Mouse (Mus musculus): Measurements from ENCODE around the gene C1qtnf2. TPM values are rescaled to one million over a fixed set of nuclear protein-coding genes. Genes with fewer than 3 reads are reported as not detected.

The C1qtnf2 gene
- polyA plus RNA-seq, 1 experiment from 2014 or later, result 3.9 TPM

DNA sequence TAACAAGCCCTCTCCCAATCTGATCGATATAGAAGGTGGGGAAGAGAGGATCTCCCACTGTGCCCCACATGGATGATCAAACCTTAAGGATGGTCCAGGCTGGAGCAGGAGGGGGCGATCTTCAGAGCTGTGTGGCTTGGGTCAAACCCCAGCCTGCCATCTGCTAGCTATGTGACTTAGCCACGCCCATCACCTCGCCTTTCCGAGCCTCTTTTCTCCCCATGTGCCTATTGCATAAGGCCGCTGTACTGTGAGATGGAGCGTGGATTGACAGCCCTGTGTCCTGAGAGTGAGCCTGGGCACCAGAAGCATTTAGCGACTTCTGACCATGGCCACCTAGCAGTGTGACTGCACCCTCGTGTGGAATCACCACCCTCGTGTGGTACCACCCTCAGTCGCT lies 10.6 kb downstream of the C1qtnf2 start:
- 42% methylated on average over 11 of the region's 11 CpGs for WGBS
- Histone ChIP-seq H3K4me1 (replicated peaks) (peaks cover 11% of the 10 kb centered on the region), H3K27ac (no peak overlapping the region), H3K9me3 (no peaks in the 10 kb centered on the region), H3K9ac (replicated peaks) (no peak overlapping the region), H3K36me3 (no peaks in the 10 kb centered on the region), H3K27me3 (no peaks in the 10 kb centered on the region), H3K4me3 (replicated peaks) (no peak overlapping the region), H3K4me2 (replicated peaks) (peak overlapping the region; percentile 29)
- peak; percentile 65 for ATAC-seq

GRCm38 (mm10) chr11:43485855-43486254 lies 11.8 kb downstream of the C1qtnf2 start:
- Histone ChIP-seq H3K4me2 (replicated peaks) (no peak overlapping the region), H3K9me3 (no peaks in the 10 kb centered on the region), H3K36me3 (no peaks in the 10 kb centered on the region), H3K9ac (replicated peaks) (no peak overlapping the region), H3K4me1 (replicated peaks) (peaks cover 11% of the 10 kb centered on the region), H3K27me3 (no peaks in the 10 kb centered on the region), H3K27ac (no peak overlapping the region), H3K4me3 (replicated peaks) (no peak overlapping the region)
- 94% methylated on average over 9 of the region's 9 CpGs for WGBS
- no peak for ATAC-seq

DNA sequence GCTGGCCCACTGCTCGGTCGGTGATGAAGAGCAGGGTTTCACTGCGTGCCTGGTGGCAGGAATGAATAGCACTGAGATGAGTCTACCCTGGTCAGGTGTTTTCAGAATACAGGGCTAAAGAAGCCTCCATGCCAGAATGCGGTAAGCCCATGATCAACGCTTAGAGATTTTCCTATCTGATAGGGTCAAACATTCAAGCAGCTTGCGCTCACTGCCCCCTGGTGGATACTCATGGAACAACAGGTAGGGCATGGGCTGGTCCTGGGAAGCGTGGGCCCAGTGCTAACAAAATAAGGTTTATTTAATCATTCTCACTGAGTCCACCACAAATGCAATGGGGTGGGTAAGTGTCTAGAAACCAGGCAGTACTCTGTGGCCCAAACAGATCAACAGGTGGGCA lies 18.6 kb downstream of the C1qtnf2 start:
- Histone ChIP-seq H3K27ac (no peak overlapping the region), H3K4me1 (replicated peaks) (peaks cover 12% of the 10 kb centered on the region; the same call in 1 of the 2 replicates), H3K36me3 (no peaks in the 10 kb centered on the region), H3K4me2 (replicated peaks) (no peak overlapping the region), H3K9me3 (no peaks in the 10 kb centered on the region), H3K27me3 (no peaks in the 10 kb centered on the region), H3K9ac (replicated peaks) (no peak overlapping the region), H3K4me3 (replicated peaks) (no peak overlapping the region)
- peak; percentile 35 for ATAC-seq
- WGBS, result 35% methylated on average over 7 of the region's 7 CpGs

GRCm38 (mm10) chr11:43493815-43494409 lies 19.8 kb downstream of the C1qtnf2 start:
- Histone ChIP-seq H3K27ac (peak overlapping the region; percentile 58; the same call in 1 of the 2 replicates), H3K9ac (replicated peaks) (no peak overlapping the region), H3K4me3 (replicated peaks) (no peak overlapping the region), H3K9me3 (no peaks in the 10 kb centered on the region), H3K4me2 (replicated peaks) (no peak overlapping the region), H3K27me3 (no peaks in the 10 kb centered on the region), H3K4me1 (replicated peaks) (peaks cover 12% of the 10 kb centered on the region; the same call in 1 of the 2 replicates), H3K36me3 (no peaks in the 10 kb centered on the region)
- WGBS, result 13% methylated on average over 6 of the region's 6 CpGs
- ATAC-seq, result peak; percentile 88

DNA sequence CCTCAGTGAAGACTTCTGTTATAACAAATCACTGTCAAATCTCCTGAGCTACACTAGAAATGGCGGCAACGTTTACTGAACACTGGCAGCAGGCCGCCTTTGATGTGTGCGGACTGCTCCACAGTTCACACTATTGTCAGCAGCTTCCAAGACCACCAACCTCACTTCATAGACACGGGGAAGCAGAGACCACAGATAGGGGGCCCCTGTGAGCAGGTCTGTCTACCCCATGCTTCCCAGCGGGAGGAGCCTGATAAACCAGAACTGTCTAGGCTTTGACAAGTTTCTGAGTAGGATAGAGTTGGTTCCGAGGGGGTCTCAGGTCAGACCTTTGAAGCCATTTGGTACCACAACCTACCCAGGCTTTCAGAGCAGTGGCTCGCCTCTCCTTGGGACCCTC lies 21.0 kb downstream of the C1qtnf2 start:
- 0 out of 2 replicates have a peak, but pooled peaks have one; percentile 3 for ATAC-seq

DNA sequence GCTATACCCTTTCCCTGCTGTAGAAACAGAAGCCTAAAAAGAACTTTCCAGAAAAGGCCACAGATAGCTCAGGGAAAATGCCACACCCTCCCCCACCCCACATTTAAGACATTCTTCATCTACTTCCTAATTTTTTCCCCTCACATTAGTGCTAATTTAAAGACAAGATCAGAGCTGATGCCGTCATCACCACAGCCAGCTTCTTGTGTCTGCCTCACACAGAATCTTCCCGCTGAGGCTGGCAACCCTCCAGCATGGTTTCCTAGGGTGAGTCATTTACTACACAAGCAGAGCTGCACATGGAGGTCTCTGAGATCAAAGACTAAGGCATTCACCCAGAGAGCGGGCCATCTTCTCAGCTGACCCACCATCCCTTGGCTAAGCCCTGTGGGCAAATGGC lies 21.5 kb downstream of the C1qtnf2 start:
- ATAC-seq, result no peak
- 63% methylated on average over 3 of the region's 3 CpGs for WGBS
- Histone ChIP-seq H3K27me3 (no peaks in the 10 kb centered on the region), H3K4me2 (replicated peaks) (no peak overlapping the region), H3K36me3 (no peaks in the 10 kb centered on the region), H3K9me3 (no peaks in the 10 kb centered on the region), H3K9ac (replicated peaks) (no peak overlapping the region), H3K4me1 (replicated peaks) (peaks cover 12% of the 10 kb centered on the region; the same call in 1 of the 2 replicates), H3K4me3 (replicated peaks) (no peak overlapping the region), H3K27ac (no peak overlapping the region)

More for the DNA sequence above, 21.0 kb downstream of the C1qtnf2 start:
- Histone ChIP-seq H3K9ac (replicated peaks) (no peak overlapping the region), H3K4me3 (replicated peaks) (no peak overlapping the region), H3K4me1 (replicated peaks) (peaks cover 12% of the 10 kb centered on the region; the same call in 1 of the 2 replicates), H3K4me2 (replicated peaks) (no peak overlapping the region), H3K27ac (no peak overlapping the region), H3K27me3 (no peaks in the 10 kb centered on the region), H3K9me3 (no peaks in the 10 kb centered on the region), H3K36me3 (no peaks in the 10 kb centered on the region)
- 44% methylated on average over 8 of the region's 8 CpGs for WGBS

GRCm38 (mm10) chr11:43501256-43501655 lies 27.2 kb downstream of the C1qtnf2 start:
- ATAC-seq, result no peak
- Histone ChIP-seq H3K36me3 (no peaks in the 10 kb centered on the region), H3K27ac (no peak overlapping the region), H3K4me1 (replicated peaks) (no peaks in the 10 kb centered on the region), H3K9ac (replicated peaks) (no peak overlapping the region), H3K9me3 (no peaks in the 10 kb centered on the region), H3K4me3 (replicated peaks) (no peak overlapping the region), H3K27me3 (no peaks in the 10 kb centered on the region), H3K4me2 (replicated peaks) (no peak overlapping the region)
- WGBS, result 76% methylated on average over 6 of the region's 6 CpGs

DNA sequence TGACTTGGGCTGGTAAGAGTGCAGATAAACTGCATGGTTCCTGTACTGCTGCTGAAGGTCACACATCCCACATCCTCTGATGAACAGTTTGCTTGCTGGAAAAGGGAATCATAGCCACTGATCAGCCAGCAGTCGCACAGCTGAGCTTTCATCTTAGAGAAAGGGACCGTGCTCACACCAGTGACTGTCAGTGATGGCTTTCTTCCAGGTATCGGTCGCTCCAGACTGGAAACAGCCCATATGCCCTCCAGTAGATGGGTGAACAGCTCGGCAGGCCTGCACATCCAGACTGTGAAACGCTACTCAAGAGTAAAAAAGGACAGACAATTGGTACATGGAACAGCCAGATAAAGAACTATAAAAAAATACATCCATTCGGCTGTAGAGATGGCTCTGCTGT lies 31.1 kb downstream of the C1qtnf2 start:
- H3K4me3 ChIP-seq (replicated peaks), result no peak overlapping the region
- H3K27ac ChIP-seq, result no peak overlapping the region
- WGBS, result 86% methylated on average over 7 of the region's 7 CpGs
- H3K4me2 ChIP-seq (replicated peaks), result no peak overlapping the region
- H3K36me3 ChIP-seq, result no peaks in the 10 kb centered on the region
- H3K9me3 ChIP-seq, result no peaks in the 10 kb centered on the region
- no peaks in the 10 kb centered on the region for H3K4me1 ChIP-seq (replicated peaks)
- no peaks in the 10 kb centered on the region for H3K27me3 ChIP-seq
- no peak for ATAC-seq
- H3K9ac ChIP-seq (replicated peaks), result no peak overlapping the region

DNA sequence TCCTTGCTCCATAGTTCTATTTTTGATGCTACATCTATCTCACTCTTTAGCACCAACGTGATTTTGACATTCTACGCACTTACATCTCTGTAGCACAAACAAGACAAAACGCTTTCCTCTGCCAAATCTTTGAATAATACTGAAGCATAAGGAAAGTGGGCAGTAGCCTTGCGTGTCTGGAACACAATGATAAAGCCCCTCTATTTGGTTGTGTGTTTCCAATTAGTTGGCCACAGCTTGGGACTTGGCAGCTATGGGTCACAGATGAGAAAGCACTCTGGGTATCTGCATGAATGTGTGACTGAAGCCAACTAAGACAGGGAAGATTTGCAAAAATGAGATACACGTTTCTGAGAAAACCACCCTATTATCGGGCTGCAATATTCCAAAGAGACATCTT lies 33.9 kb downstream of the C1qtnf2 start:
- no peak overlapping the region for H3K27ac ChIP-seq
- H3K27me3 ChIP-seq, result no peaks in the 10 kb centered on the region
- no peak overlapping the region for H3K4me3 ChIP-seq (replicated peaks)
- 89% methylated on average over 6 of the region's 6 CpGs for WGBS
- no peak overlapping the region for H3K4me2 ChIP-seq (replicated peaks)
- no peak for ATAC-seq
- H3K9me3 ChIP-seq, result no peaks in the 10 kb centered on the region
- no peaks in the 10 kb centered on the region for H3K36me3 ChIP-seq
- no peaks in the 10 kb centered on the region for H3K4me1 ChIP-seq (replicated peaks)
- H3K9ac ChIP-seq (replicated peaks), result no peak overlapping the region

GRCm38 (mm10) chr11:43509878-43510277 lies 35.8 kb downstream of the C1qtnf2 start:
- Histone ChIP-seq H3K9me3 (no peaks in the 10 kb centered on the region), H3K27me3 (no peaks in the 10 kb centered on the region), H3K4me2 (replicated peaks) (no peak overlapping the region), H3K27ac (no peak overlapping the region), H3K9ac (replicated peaks) (no peak overlapping the region), H3K4me1 (replicated peaks) (no peaks in the 10 kb centered on the region), H3K36me3 (no peaks in the 10 kb centered on the region), H3K4me3 (replicated peaks) (no peak overlapping the region)
- WGBS, result 97% methylated on average over 5 of the region's 5 CpGs
- no peak for ATAC-seq

- H3K27me3 ChIP-seq, result no peaks in the 10 kb centered on the region
- H3K9ac ChIP-seq (replicated peaks), result no peak overlapping the region
- 70% methylated on average over 2 of the region's 2 CpGs for WGBS
- no peaks in the 10 kb centered on the region for H3K36me3 ChIP-seq
- no peak overlapping the region for H3K4me3 ChIP-seq (replicated peaks)
- no peaks in the 10 kb centered on the region for H3K9me3 ChIP-seq
- no peak overlapping the region for H3K4me2 ChIP-seq (replicated peaks)
- no peak for ATAC-seq
- H3K27ac ChIP-seq, result no peak overlapping the region
- H3K4me1 ChIP-seq (replicated peaks), result no peaks in the 10 kb centered on the region
Observed at GRCm38 (mm10) chr11:43512661-43513190, 38.6 kb downstream of the C1qtnf2 start.

GRCm38 (mm10) chr11:43516344-43517021 lies 42.4 kb downstream of the C1qtnf2 start:
- Histone ChIP-seq H3K9me3 (no peaks in the 10 kb centered on the region), H3K4me2 (replicated peaks) (no peak overlapping the region), H3K36me3 (no peaks in the 10 kb centered on the region), H3K4me3 (replicated peaks) (no peak overlapping the region), H3K27ac (no peak overlapping the region), H3K27me3 (no peaks in the 10 kb centered on the region), H3K9ac (replicated peaks) (no peak overlapping the region), H3K4me1 (replicated peaks) (no peaks in the 10 kb centered on the region)
- peak; percentile 65 for ATAC-seq
- 38% methylated on average over 8 of the region's 8 CpGs for WGBS

Measured in midbrain, embryonic 13.5 days (tissue).